Mouse (Mus musculus): Measurements from ENCODE around the gene Cacna1b. TPM values are rescaled to one million over a fixed set of nuclear protein-coding genes. Genes with fewer than 3 reads are reported as not detected.

The Cacna1b gene
- polyA plus RNA-seq, 1 experiment from 2014 or later: 0.47 TPM

DNA sequence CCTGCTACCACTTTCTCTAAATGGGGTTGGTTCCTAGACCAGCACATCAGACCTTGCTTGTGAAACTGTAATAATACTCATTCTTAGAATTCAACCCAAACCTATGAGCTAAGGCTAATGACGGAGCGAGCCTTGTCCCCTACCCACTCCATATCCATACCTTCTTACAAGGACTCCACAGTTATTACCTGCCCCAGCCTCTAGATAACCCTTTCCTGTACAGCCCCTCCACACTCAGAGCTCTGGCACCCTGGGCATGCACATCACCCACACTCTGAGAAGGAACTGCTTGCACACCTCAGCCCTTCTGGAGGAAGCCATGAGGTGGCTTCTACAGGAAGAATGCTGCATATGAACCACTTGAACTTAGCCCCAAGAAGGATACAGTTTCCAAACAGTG, 72.6 kb downstream of the Cacna1b start:
- no peak for TF ChIP-seq CTCF (IDR thresholded peaks at IDR 0.05; ENCODE audit: low read depth)
- ATAC-seq: no peak
- Histone ChIP-seq H3K9me3 (ENCODE audit: control insufficient read depth) (no peaks in the 10 kb centered on the region), H3K4me3 (ENCODE audit: low read depth, low read length) (no peak overlapping the region), H3K4me2 (replicated peaks; ENCODE audit: low read depth) (no peak overlapping the region), H3K27me3 (replicated peaks; ENCODE audit: control insufficient read depth, insufficient read depth, low read length) (no peaks in the 10 kb centered on the region), H3K9ac (ENCODE audit: low read depth, low read length) (no peak overlapping the region), H3K4me1 (replicated peaks; ENCODE audit: control insufficient read depth, insufficient read depth, low read length) (no peaks in the 10 kb centered on the region), H3K27ac (ENCODE audit: low read depth, low read length) (no peak overlapping the region), H3K36me3 (ENCODE audit: control insufficient read depth, insufficient read depth) (no peaks in the 10 kb centered on the region)
- WGBS: 96% methylated on average over 2 of the region's 2 CpGs

DNA sequence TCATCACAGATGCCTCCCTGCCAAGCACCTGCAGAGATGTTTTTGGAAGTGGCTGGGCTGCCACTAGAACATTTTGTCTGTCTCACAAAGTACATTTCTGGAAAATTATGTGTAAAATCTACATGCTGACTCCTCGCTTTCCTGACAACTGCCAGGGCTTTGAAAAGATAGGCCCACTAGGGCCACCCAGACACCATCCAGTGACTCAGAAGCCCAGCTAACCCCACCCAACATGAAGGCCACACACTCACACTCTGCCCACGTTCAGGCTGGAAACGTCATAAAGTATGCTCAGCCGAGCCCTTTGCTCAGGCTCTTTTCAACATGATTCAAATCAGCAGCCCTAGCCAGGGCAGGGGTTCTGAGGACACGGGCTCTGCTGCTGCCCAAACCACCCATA, 77.6 kb downstream of the Cacna1b start:
- Histone ChIP-seq H3K4me2 (replicated peaks; ENCODE audit: low read depth) (no peak overlapping the region), H3K9ac (ENCODE audit: low read depth, low read length) (no peak overlapping the region), H3K4me1 (replicated peaks; ENCODE audit: control insufficient read depth, insufficient read depth, low read length) (no peaks in the 10 kb centered on the region), H3K27me3 (replicated peaks; ENCODE audit: control insufficient read depth, insufficient read depth, low read length) (no peaks in the 10 kb centered on the region), H3K27ac (ENCODE audit: low read depth, low read length) (no peak overlapping the region), H3K9me3 (ENCODE audit: control insufficient read depth) (no peaks in the 10 kb centered on the region), H3K4me3 (ENCODE audit: low read depth, low read length) (no peak overlapping the region), H3K36me3 (ENCODE audit: control insufficient read depth, insufficient read depth) (no peaks in the 10 kb centered on the region)
- TF ChIP-seq CTCF (IDR thresholded peaks at IDR 0.05; ENCODE audit: low read depth): no peak
- WGBS: 50% methylated on average over 5 of the region's 5 CpGs
- ATAC-seq: no peak

DNA sequence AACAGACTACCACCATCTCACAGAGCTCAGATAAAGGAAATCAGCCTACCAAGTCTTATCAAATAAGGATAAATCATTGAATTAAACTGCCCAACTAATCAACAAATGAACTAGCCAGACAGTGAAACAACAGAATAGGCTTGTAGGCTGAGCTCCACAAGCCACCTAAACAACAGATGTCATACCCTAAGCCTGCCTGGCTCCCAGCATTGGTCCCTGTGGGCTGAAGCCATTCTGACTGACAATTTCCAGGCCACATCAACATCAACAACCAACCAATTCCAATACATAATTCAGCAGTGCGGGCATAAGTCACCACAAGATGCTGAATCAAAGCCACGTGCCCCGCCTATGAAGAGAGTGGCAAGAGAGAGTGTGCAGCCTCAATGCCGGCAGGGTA, 78.2 kb downstream of the Cacna1b start:
- ATAC-seq: no peak
- WGBS: 93% methylated on average over 4 of the region's 4 CpGs
- TF ChIP-seq CTCF (IDR thresholded peaks at IDR 0.05; ENCODE audit: low read depth): no peak
- Histone ChIP-seq H3K27me3 (replicated peaks; ENCODE audit: control insufficient read depth, insufficient read depth, low read length) (no peaks in the 10 kb centered on the region), H3K4me1 (replicated peaks; ENCODE audit: control insufficient read depth, insufficient read depth, low read length) (no peaks in the 10 kb centered on the region), H3K36me3 (ENCODE audit: control insufficient read depth, insufficient read depth) (no peaks in the 10 kb centered on the region), H3K27ac (ENCODE audit: low read depth, low read length) (no peak overlapping the region), H3K4me2 (replicated peaks; ENCODE audit: low read depth) (no peak overlapping the region), H3K4me3 (ENCODE audit: low read depth, low read length) (no peak overlapping the region), H3K9me3 (ENCODE audit: control insufficient read depth) (no peaks in the 10 kb centered on the region), H3K9ac (ENCODE audit: low read depth, low read length) (no peak overlapping the region)

DNA sequence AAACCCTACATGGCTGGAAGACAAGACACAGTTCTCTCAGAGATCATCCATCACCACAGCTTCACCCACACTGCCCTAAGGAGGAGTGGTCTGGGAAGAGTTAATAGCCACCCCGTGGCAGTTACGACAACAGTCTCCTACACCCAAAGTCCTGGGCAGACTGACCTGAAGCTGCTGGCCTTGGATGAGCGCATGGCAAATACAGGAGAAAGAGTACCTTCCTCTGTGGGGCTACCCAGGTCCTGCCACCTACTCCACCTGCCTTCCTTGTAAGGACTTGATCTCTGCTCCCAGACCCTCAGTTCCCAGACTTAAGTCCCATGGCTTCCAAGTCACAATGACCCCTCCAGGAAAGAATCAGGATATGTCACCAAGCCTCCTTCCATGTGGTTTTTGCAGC, 79.7 kb downstream of the Cacna1b start:
- H3K9me3 ChIP-seq (ENCODE audit: control insufficient read depth): no peaks in the 10 kb centered on the region
- no peak overlapping the region for H3K27ac ChIP-seq (ENCODE audit: low read depth, low read length)
- no peak overlapping the region for H3K4me2 ChIP-seq (replicated peaks; ENCODE audit: low read depth)
- H3K36me3 ChIP-seq (ENCODE audit: control insufficient read depth, insufficient read depth): no peaks in the 10 kb centered on the region
- 0 out of 2 replicates have a peak, but pooled peaks cover 4% of the 10 kb centered on the region for H3K27me3 ChIP-seq (replicated peaks; ENCODE audit: control insufficient read depth, insufficient read depth, low read length)
- no peak overlapping the region for H3K9ac ChIP-seq (ENCODE audit: low read depth, low read length)
- WGBS: 62% methylated on average over 3 of the region's 3 CpGs
- no peak for ATAC-seq
- no peak for TF ChIP-seq CTCF (IDR thresholded peaks at IDR 0.05; ENCODE audit: low read depth)
- no peaks in the 10 kb centered on the region for H3K4me1 ChIP-seq (replicated peaks; ENCODE audit: control insufficient read depth, insufficient read depth, low read length)
- H3K4me3 ChIP-seq (ENCODE audit: low read depth, low read length): no peak overlapping the region

DNA sequence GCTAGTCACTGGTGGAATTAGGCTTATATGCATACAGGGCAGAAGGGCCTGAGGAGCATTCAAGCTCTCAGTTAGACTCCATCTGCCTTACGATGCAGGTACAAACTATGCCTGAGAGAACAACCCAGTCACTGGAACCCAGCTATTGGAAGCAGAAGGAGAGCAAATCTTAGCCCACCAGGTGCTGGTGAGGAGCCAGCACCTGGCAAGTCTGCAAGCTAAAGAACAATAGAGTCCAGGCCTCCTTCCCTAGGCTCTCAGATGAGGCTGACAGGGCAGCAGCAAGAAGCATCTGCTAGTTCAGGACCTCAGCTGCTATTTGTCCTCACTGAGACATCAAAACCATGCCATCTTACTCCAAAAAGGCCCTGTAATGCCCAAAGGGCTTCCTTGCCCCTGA, 82.2 kb downstream of the Cacna1b start:
- H3K9me3 ChIP-seq (ENCODE audit: control insufficient read depth): no peaks in the 10 kb centered on the region
- TF ChIP-seq CTCF (IDR thresholded peaks at IDR 0.05; ENCODE audit: low read depth): no peak
- 0 out of 2 replicates have a peak, but pooled peaks cover 4% of the 10 kb centered on the region for H3K27me3 ChIP-seq (replicated peaks; ENCODE audit: control insufficient read depth, insufficient read depth, low read length)
- H3K27ac ChIP-seq (ENCODE audit: low read depth, low read length): no peak overlapping the region
- no peak for ATAC-seq
- no peaks in the 10 kb centered on the region for H3K4me1 ChIP-seq (replicated peaks; ENCODE audit: control insufficient read depth, insufficient read depth, low read length)
- no peak overlapping the region for H3K9ac ChIP-seq (ENCODE audit: low read depth, low read length)
- no peak overlapping the region for H3K4me3 ChIP-seq (ENCODE audit: low read depth, low read length)
- H3K36me3 ChIP-seq (ENCODE audit: control insufficient read depth, insufficient read depth): no peaks in the 10 kb centered on the region
- no peak overlapping the region for H3K4me2 ChIP-seq (replicated peaks; ENCODE audit: low read depth)
- 100% methylated on average over 1 of the region's 1 CpGs for WGBS

DNA sequence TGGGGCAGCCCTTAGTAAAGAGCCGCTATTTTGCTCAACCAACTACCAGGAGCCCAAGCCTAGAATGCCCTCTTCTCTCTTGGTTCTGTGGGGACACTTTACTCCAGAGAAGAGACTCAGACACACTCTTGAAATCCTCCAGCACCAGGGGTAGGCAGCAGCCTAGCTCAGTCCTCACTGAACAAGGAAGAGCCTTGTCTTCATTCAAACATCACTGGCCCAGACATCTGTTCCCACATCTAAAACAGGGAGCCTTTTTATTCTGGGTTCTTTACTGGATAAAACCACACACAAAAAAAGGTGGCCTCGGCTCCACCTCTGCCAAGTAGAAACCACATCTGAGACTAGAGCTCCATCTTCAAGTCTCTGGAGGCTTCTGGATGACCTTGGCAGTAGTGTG, 82.8 kb downstream of the Cacna1b start:
- Histone ChIP-seq H3K9me3 (ENCODE audit: control insufficient read depth) (no peaks in the 10 kb centered on the region), H3K4me3 (ENCODE audit: low read depth, low read length) (no peak overlapping the region), H3K4me1 (replicated peaks; ENCODE audit: control insufficient read depth, insufficient read depth, low read length) (no peaks in the 10 kb centered on the region), H3K36me3 (ENCODE audit: control insufficient read depth, insufficient read depth) (no peaks in the 10 kb centered on the region), H3K4me2 (replicated peaks; ENCODE audit: low read depth) (no peak overlapping the region), H3K27ac (ENCODE audit: low read depth, low read length) (no peak overlapping the region), H3K9ac (ENCODE audit: low read depth, low read length) (no peak overlapping the region), H3K27me3 (replicated peaks; ENCODE audit: control insufficient read depth, insufficient read depth, low read length) (0 out of 2 replicates have a peak, but pooled peaks cover 4% of the 10 kb centered on the region)
- ATAC-seq: no peak
- no peak for TF ChIP-seq CTCF (IDR thresholded peaks at IDR 0.05; ENCODE audit: low read depth)
- 87% methylated on average over 2 of the region's 2 CpGs for WGBS

Measured in intestine, postnatal 0 days (tissue).